Mouse (Mus musculus): ENCODE results near the gene Hist1h3g. TPM values are rescaled to one million over a fixed set of nuclear protein-coding genes. Genes with fewer than 3 reads are reported as not detected.
"Not testable (repeated sequence)": the region's sequence is repeated elsewhere in the genome, so short reads cannot be mapped to it uniquely, and the experiment has no call there.

Hist1h3g gene
- total and polyA plus RNA-seq, 2 experiments from 2014 or later = 1.4 to 544 TPM

DNA sequence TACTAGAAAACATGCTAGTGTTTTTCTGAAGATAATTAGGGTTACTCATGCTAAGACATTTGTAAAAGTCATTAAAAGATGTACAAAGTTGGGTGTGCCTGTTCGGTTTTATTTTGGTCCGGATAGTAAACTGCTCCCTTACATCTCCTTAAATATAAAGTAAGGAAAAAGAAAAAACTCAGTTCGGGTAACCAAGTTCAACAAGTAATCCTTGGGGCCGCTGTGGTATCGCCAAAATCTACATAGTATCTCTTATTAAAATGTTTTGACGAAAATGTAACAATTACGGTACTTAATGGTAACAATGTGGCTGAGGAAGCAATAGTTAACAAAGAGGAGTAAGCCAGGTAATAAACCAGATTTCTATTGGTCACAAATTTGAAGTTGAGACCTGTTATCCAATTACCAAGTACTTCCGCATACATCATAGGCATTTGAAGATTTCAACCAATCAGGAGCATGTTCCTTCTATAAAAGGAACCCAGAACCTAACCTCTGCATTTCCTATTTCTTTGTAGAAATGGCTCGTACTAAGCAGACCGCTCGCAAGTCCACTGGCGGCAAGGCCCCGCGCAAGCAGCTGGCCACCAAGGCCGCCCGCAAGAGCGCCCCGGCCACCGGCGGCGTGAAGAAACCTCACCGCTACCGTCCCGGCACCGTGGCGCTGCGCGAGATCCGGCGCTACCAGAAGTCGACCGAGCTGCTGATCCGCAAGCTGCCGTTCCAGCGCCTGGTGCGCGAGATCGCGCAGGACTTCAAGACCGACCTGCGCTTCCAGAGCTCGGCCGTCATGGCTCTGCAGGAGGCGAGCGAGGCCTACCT is 9.0 kb downstream of the Hist1h3g start, which contains the start of gene Hist1h3f:
TSS of gene Hist1h3f (plus strand) at position 88 of the 822 bp plus-strand sequence.
- H3K4me3 ChIP-seq (ENCODE audit: low read length) = peak within 1 kb of the TSS; percentile 47
- no peaks in the 10 kb centered on the region for H3K4me1 ChIP-seq (ENCODE audit: insufficient read depth, low read length)
- no peaks in the 10 kb centered on the region for H3K9me3 ChIP-seq (ENCODE audit: low read length)
- H3K27me3 ChIP-seq (ENCODE audit: insufficient read depth, low read length) = no peaks in the 10 kb centered on the region
- H3K9ac ChIP-seq (replicated peaks; ENCODE audit: low read length) = no peak within 1 kb of the TSS; the same call in 1 of the 2 replicates
- ATAC-seq = peak; percentile 97
- peak within 1 kb of the TSS; percentile 79 for H3K4me2 ChIP-seq (ENCODE audit: low read depth, low read length)
- 1% methylated on average over 22 of the region's 45 CpGs for WGBS
- peak; percentile 96 for DNase-seq (ENCODE audit: low spot score)
- no peak for TF ChIP-seq CTCF (IDR thresholded peaks at IDR 0.05; ENCODE audit: low read depth)
- H3K36me3 ChIP-seq (ENCODE audit: insufficient read depth, low read length) = no peaks in the 10 kb centered on the region
- peak within 1 kb of the TSS; percentile 88 for H3K27ac ChIP-seq

DNA sequence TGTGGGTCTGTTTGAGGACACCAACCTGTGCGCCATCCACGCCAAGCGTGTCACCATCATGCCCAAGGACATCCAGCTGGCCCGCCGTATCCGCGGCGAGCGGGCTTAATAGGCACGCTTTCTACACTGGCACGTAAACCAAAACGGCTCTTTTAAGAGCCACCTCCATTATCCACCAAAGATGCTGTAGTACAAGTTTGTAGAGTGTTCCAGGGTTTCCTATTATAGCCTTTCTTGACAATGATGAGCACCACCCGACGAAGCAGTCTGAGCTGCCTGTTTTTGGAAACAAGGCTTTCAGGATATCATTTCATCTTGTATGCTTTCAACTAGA is 9.5 kb downstream of the Hist1h3g start:
- H3K36me3 ChIP-seq (ENCODE audit: insufficient read depth, low read length); H3K9me3 ChIP-seq (ENCODE audit: low read length); H3K27ac ChIP-seq; H3K9ac ChIP-seq (replicated peaks; ENCODE audit: low read length); H3K27me3 ChIP-seq (ENCODE audit: insufficient read depth, low read length); H3K4me1 ChIP-seq (ENCODE audit: insufficient read depth, low read length); ATAC-seq; DNase-seq (ENCODE audit: low spot score): not testable (repeated sequence)
- Histone ChIP-seq H3K4me3 (ENCODE audit: low read length) (peak overlapping the region; percentile 47), H3K4me2 (ENCODE audit: low read depth, low read length) (peak overlapping the region; percentile 79; the same call in 1 of the 2 replicates)
- 0% methylated on average over 12 of the region's 14 CpGs for WGBS

DNA sequence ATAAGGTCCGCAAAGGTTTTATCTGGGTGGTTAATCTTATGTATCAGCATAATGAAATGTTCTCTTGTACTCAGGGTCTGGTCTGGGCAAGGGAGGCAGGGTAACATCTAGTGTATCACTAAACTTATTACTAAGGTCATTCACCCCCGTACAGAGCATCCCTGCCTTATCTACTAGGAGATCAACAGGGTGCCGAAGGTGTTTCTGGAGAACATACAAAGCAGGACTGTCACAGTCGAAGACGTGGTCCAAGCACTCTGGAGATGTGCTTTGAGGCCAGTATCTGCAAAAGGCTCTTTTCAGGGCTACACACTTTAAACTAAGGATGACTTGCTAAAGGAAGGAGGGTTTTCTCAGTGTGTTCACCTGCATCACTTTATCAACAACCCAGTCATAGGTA is 11.5 kb downstream of the Hist1h3g start:
- Histone ChIP-seq H3K27me3 (ENCODE audit: insufficient read depth, low read length) (no peaks in the 10 kb centered on the region), H3K9ac (replicated peaks; ENCODE audit: low read length) (no peak overlapping the region), H3K4me1 (ENCODE audit: insufficient read depth, low read length) (no peaks in the 10 kb centered on the region), H3K4me3 (ENCODE audit: low read length) (no peak overlapping the region), H3K4me2 (ENCODE audit: low read depth, low read length) (no peak overlapping the region), H3K9me3 (ENCODE audit: low read length) (no peaks in the 10 kb centered on the region), H3K36me3 (ENCODE audit: insufficient read depth, low read length) (no peaks in the 10 kb centered on the region), H3K27ac (no peak overlapping the region)
- no peak for TF ChIP-seq CTCF (IDR thresholded peaks at IDR 0.05; ENCODE audit: low read depth)
- 81% methylated on average over 5 of the region's 5 CpGs for WGBS
- ATAC-seq = no peak
- DNase-seq (ENCODE audit: low spot score) = no peak

DNA sequence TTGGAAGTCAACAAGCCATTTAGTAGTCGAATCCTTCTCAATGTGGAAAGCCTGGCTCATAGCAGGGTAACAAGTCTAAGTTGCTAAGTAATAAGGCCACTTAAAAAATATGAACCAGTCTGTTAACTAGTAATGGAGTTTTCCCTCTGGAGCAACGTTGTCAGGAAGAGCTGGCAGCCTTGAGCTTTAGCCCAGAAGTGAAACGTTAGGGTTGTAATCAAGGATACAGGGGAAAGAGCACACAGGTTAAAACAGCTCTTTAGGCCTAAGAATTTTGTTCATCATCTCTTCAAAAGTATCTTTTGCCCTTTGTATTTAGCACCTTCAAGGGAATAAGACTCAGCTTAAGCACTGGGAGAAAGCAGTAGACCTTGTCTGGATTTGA is 15.5 kb downstream of the Hist1h3g start:
- peak overlapping the region; percentile 73 for H3K27ac ChIP-seq
- H3K4me2 ChIP-seq (ENCODE audit: low read depth, low read length) = peak overlapping the region; percentile 58
- peak overlapping the region; percentile 36 for H3K4me3 ChIP-seq (ENCODE audit: low read length)
- H3K27me3 ChIP-seq (ENCODE audit: insufficient read depth, low read length) = no peaks in the 10 kb centered on the region
- H3K9me3 ChIP-seq (ENCODE audit: low read length) = no peaks in the 10 kb centered on the region
- peaks cover 7% of the 10 kb centered on the region for H3K4me1 ChIP-seq (ENCODE audit: insufficient read depth, low read length)
- no peak for TF ChIP-seq CTCF (IDR thresholded peaks at IDR 0.05; ENCODE audit: low read depth)
- DNase-seq (ENCODE audit: low spot score) (no peak), ATAC-seq (no peak)
- H3K9ac ChIP-seq (replicated peaks; ENCODE audit: low read length) = peak overlapping the region; percentile 43; the same call in 1 of the 2 replicates
- H3K36me3 ChIP-seq (ENCODE audit: insufficient read depth, low read length) = no peaks in the 10 kb centered on the region
- 11% methylated on average over 3 of the region's 3 CpGs for WGBS

DNA sequence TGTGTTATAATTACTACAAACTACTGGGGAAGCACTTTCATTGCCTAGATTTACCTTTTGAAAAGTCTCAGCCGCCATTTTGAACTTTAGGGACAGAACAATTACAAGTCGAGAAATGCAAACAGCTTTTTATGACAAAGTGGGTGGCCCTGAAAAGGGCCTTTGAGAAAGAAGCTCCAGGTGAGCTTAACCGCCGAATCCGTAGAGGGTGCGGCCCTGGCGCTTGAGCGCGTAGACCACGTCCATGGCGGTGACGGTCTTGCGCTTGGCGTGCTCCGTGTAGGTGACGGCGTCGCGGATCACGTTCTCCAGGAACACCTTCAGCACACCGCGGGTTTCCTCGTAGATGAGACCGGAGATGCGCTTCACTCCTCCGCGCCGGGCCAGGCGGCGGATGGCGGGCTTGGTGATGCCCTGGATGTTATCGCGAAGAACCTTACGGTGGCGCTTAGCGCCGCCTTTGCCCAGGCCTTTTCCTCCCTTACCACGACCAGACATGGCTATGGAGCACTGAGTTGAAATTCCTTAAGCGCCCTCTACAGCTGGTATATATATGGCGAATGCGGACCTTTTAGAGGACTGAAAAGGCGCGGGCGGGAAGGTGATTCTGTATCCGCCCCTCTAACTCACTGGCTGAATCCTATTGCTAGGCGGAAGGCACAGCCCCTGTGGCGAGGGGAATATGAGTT is 16.1 kb downstream of the Hist1h3g start, which contains the start of gene Hist1h4f:
TSS of gene Hist1h4f (minus strand) at position 503 of the 689 bp plus-strand sequence.
- H3K9me3 ChIP-seq (ENCODE audit: low read length) = not testable (repeated sequence)

DNA sequence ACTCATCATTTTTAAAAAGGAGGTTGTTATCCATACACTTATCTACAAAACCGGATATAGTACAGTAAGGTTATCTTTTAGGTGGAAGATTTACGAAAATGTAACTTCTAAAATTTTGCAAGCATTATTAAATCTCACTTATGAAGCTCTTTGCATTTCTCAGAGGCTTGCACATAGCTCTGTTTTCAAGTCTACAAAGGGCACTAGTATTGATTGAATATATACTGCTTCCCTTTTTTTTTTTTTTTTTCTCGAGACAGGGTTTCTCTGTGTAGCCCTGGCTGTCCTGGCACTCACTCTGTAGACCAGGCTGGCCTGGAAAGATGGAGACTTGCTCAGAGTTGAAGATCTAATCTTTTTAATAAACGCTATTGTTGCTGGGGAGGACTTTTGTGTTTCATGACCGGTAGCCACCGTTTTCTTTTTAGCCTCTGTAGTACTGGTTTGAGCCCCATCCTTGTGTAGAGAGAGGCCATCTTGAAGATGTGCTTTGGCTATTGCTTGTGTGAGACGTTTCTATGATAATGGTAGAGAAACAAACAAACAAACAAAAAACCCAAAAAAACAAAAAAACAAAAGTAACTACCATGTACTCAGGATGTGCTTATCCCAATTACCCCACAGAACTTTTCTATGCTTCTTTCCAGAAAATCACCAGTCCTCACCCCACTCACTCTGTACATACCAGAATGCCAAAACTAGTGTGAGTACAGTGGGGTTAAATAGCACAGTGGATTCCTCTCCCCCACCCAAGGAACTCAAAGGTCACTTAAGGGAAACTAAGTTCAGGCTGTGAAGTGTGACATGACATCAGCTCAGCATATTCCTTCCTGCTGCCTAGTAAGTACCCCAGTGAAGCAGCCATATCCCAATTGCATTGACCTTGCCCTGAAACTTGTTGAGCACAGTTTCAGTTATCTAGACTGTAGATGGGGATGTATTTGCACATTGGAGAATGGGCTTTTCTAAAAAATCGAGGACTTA is 17.0 kb downstream of the Hist1h3g start:
- H3K27ac ChIP-seq = peak overlapping the region; percentile 73
- H3K27me3 ChIP-seq (ENCODE audit: insufficient read depth, low read length) = no peaks in the 10 kb centered on the region
- no peak for DNase-seq (ENCODE audit: low spot score)
- no peak for TF ChIP-seq CTCF (IDR thresholded peaks at IDR 0.05; ENCODE audit: low read depth)
- H3K36me3 ChIP-seq (ENCODE audit: insufficient read depth, low read length) = no peaks in the 10 kb centered on the region
- H3K9me3 ChIP-seq (ENCODE audit: low read length) = no peaks in the 10 kb centered on the region
- no peak overlapping the region for H3K9ac ChIP-seq (replicated peaks; ENCODE audit: low read length)
- no peak for ATAC-seq
- peaks cover 7% of the 10 kb centered on the region for H3K4me1 ChIP-seq (ENCODE audit: insufficient read depth, low read length)
- H3K4me2 ChIP-seq (ENCODE audit: low read depth, low read length) = peak overlapping the region; percentile 58
- WGBS = 47% methylated on average over 8 of the region's 8 CpGs
- H3K4me3 ChIP-seq (ENCODE audit: low read length) = peak overlapping the region; percentile 36

More for the DNA sequence above, 16.1 kb downstream of the Hist1h3g start, which contains the start of gene Hist1h4f:
- peak; percentile 71 for TF ChIP-seq CTCF (IDR thresholded peaks at IDR 0.05; ENCODE audit: low read depth)
- not testable (repeated sequence) for H3K36me3 ChIP-seq (ENCODE audit: insufficient read depth, low read length); H3K27me3 ChIP-seq (ENCODE audit: insufficient read depth, low read length); H3K4me1 ChIP-seq (ENCODE audit: insufficient read depth, low read length)
- peak within 1 kb of the TSS; percentile 36 for H3K4me3 ChIP-seq (ENCODE audit: low read length)
- ATAC-seq (peak; percentile 92), DNase-seq (ENCODE audit: low spot score) (peak; percentile 96)
- under 1% methylated on average over 42 of the region's 47 CpGs for WGBS
- H3K9ac ChIP-seq (replicated peaks; ENCODE audit: low read length) = peak within 1 kb of the TSS; percentile 43; the same call in 1 of the 2 replicates
- H3K27ac ChIP-seq = peak within 1 kb of the TSS; percentile 73
- peak within 1 kb of the TSS; percentile 58 for H3K4me2 ChIP-seq (ENCODE audit: low read depth, low read length)
